Mouse (Mus musculus) retina, embryonic 14.5 days (tissue): Measurements from ENCODE around the gene Myo19.
A peak's percentile ranks its signal among the peaks of the same experiment; 100 is the strongest.

ENCODE experiments used
- DNase-seq: peaks from one replicate; pipeline ENCODE4 v3.0.0-alpha.2; 2015; ENCODE audit warnings: low spot score

Myo19 gene

GRCm38 (mm10) chr11:84886236-84886635 is 6.3 kb downstream of the Myo19 start:
- no peak for DNase-seq

- DNase-seq, result no peak
These were observed 7.0 kb downstream of the Myo19 start for GRCm38 (mm10) chr11:84886767-84887511.

GRCm38 (mm10) chr11:84888025-84888424 is 8.1 kb downstream of the Myo19 start:
- DNase-seq, result no peak

GRCm38 (mm10) chr11:84889492-84889891 is 9.5 kb downstream of the Myo19 start:
- DNase-seq, result no peak

- no peak for DNase-seq
These were observed 11.8 kb downstream of the Myo19 start for GRCm38 (mm10) chr11:84891705-84892104.

GRCm38 (mm10) chr11:84893113-84893512 is 13.2 kb downstream of the Myo19 start:
- DNase-seq, result no peak

- DNase-seq, result no peak
These were observed 24.7 kb downstream of the Myo19 start for GRCm38 (mm10) chr11:84904597-84905144.

GRCm38 (mm10) chr11:84907081-84907480 is 27.1 kb downstream of the Myo19 start:
- no peak for DNase-seq

- DNase-seq, result no peak
These were observed 28.5 kb downstream of the Myo19 start for GRCm38 (mm10) chr11:84908480-84908879.

- DNase-seq, result no peak
These were observed 30.5 kb downstream of the Myo19 start for GRCm38 (mm10) chr11:84910411-84910810.

GRCm38 (mm10) chr11:84914673-84915072 is 34.7 kb downstream of the Myo19 start:
- DNase-seq, result peak; percentile 16

GRCm38 (mm10) chr11:84916053-84916702 is 36.2 kb downstream of the Myo19 start, which contains the start of gene Znhit3:
Znhit3 (minus strand) TSS chr11:84916366.
- DNase-seq, result peak; percentile 95

- DNase-seq, result no peak
These were observed 36.9 kb downstream of the Myo19 start for GRCm38 (mm10) chr11:84916703-84917300.

GRCm38 (mm10) chr11:84918425-84918824 is 38.5 kb downstream of the Myo19 start:
- peak; percentile 92 for DNase-seq

GRCm38 (mm10) chr11:84919276-84919675 is 39.3 kb downstream of the Myo19 start:
- DNase-seq, result peak; percentile 60

- DNase-seq, result no peak
These were observed 40.0 kb downstream of the Myo19 start for GRCm38 (mm10) chr11:84919951-84920350.

- DNase-seq, result no peak
These were observed 41.0 kb downstream of the Myo19 start for GRCm38 (mm10) chr11:84920981-84921380.

GRCm38 (mm10) chr11:84932261-84932660 is 52.3 kb downstream of the Myo19 start:
- DNase-seq, result peak; percentile 22

GRCm38 (mm10) chr11:84939508-84940053 is 59.6 kb downstream of the Myo19 start:
- no peak for DNase-seq

- no peak for DNase-seq
These were observed 60.2 kb downstream of the Myo19 start for GRCm38 (mm10) chr11:84940140-84940539.

GRCm38 (mm10) chr11:84943948-84944347 is 64.0 kb downstream of the Myo19 start:
- peak; percentile 76 for DNase-seq

- DNase-seq, result peak; percentile 27
These were observed 64.9 kb downstream of the Myo19 start for GRCm38 (mm10) chr11:84944639-84945435.
